Mouse (Mus musculus) embryo, embryonic 11 days (tissue): ENCODE data around the gene Wnt10a.
A peak's percentile ranks its signal among the peaks of the same experiment; 100 is the strongest.
"Not testable (repeated sequence)": the region's sequence is repeated elsewhere in the genome, so short reads cannot be mapped to it uniquely, and the experiment has no call there.

Source experiments
- DNase-seq: peaks from one replicate; pipeline ENCODE4 v3.0.0-alpha.2; 2015

Gene Wnt10a

DNA sequence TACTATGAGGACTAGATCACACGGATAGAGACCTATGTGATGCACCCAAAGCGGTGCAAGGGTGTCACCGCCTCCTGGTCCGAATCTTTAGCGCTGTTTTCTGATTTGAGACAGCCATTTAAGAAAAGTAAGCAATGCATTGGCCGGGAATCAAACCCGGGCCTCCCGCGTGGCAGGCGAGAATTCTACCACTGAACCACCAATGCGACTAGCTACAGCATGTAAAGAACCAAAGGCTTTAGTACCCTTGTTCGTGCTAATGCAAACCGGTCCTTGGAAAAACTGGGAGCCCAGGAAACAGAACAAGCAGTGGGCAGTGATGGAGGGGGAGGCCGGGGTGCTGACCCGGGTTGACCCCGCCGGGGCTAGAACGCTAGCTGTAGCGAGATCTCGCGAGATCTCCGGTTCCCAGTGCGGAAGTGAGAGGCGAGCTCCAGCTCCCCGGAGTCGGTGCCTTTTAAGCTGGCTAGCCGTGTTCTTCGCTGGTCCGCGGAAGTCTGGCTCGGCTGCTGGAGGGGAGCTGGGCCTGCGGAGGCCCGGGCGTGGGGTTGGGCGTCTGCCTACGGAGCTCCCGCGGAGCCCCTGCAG lies 25.4 kb downstream of the Wnt10a start:
- DNase-seq: peak; percentile 96

- peak; percentile 39 for DNase-seq
Observed at GRCm38 (mm10) chr1:74817219-74817618, 25.9 kb downstream of the Wnt10a start.

DNA sequence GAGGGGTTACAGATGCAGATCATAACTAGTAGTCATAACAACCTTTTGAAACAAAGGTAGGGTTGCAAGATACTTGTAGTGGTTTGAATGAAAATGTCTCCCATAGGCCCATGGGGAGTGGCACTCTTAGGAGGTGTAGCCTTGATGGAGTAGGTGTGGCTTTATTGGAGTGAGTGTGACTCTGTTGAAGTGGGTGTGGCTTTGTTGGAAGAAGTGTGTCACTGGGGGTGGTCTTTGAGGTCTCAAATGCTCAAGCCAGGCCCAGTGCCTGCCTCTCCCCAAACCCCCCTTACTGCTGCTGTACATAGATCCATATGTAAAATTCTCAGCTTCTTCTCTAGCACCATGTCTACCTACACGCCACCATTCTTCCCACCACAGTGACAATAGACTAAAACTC lies 27.2 kb downstream of the Wnt10a start:
- DNase-seq: no peak

GRCm38 (mm10) chr1:74823598-74823997 lies 32.3 kb downstream of the Wnt10a start:
- DNase-seq: not testable (repeated sequence)

DNA sequence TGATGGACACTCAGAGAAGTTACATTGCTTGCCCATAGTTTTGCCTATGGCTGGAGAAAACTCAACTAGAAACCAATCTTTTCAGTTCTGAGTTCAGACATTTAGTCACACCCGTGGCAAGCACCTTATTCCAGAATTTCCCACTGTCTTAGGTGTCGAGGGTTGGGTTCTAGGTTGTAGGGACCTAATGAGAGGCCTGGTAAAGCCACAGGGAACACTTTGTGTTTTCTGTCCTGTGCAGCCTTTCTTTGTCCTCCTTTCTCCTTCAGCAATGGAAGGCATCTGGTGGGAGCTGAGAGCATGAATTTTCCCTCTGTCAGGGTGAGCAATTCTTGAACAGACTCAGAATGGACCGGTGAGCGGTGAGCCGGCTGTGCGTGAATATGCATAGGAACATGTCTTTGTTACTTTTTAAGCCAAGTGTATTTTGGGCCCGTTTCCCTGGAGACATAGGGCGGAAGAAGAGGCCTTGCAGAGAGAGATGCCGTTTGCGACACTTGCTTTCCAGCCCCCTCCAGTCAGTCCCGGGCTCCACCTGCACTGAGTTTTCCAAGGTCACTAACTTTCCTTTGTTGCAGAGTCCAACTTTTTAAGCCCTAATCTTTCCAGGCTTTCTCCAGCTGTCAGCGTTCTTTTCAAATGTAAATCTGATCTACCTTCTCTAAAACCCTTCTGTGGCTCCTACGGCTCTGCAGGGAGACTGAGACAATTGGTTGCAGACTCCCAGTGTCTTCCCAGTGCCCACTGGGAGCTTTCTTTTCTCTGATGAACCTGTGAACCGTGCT lies 33.4 kb downstream of the Wnt10a start:
- peak; percentile 76 for DNase-seq

DNA sequence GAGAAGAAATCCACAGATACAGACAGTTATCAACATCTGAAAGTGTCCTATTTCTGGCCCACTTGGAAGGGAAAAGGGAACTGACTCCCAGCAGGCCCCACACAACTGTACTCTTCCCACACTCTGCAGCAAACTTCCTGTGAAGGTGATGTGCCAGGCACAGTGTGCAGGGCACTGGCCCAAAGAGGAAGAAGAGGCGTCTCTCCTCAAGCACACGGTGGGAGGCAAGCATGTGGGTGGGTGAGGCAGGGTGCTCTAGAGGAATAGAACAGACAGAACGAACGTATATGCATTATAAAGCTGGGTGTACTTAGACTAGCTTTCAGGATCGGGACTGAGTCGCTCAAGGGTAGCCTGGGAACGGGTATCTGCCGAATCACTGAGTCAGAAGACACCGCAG lies 38.7 kb downstream of the Wnt10a start:
- no peak for DNase-seq

DNA sequence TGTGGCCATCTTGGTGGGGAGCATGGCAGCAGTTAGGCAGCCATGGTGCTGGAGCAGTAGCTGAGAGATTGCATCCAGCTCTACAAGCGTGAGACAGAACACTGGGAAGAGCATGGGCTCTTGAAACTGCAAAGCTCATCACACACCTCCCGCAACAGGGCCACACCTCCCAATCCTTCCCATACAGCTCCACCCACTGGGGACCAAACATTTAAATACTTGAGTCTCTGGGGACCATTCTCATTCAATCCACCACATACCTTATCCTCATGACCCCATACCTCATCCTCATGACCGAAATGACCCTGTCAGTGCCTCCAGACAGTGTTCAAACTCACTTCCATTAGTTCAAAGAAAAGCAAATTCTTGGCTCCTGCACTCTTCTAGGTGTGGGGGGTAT lies 41.9 kb downstream of the Wnt10a start:
- no peak for DNase-seq

DNA sequence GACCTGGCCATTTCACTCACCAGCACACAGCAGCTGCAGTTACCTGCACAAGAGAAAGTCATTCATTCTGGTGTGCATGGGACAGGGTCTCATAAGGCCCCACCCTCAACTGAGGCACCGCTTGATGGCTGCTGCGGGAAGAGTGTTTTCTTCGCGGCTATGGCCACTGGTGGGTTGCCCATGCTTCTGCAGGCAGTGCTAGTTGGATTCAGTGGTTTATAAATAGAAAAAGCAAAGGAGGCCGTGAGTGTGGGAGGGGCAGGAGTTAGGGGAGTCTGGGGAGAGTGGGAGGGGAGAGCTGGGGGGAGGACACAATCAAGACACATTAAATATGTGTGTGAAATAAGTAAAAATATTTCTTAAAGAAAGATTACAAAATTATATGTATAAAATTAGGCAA lies 51.8 kb downstream of the Wnt10a start:
- no peak for DNase-seq

DNA sequence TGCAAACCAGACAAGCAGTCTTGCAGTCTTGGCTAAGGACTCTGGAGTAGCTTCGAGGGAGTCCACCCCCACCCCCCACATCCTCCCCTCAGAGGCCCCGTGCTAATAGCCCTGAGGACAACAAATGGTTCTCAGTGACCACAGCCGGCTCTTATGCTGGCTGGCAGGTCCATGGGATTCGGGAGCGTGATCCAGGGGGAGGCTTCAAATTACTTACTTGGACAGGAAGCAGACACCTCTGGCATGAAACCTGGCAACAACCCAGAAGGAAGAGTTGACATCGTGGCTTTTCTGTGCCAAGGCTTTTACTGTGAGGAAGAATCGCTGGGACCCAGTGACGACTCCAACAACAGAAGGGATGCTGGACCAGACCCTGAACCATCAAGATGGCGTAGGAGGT lies 55.0 kb downstream of the Wnt10a start:
- DNase-seq: no peak

DNA sequence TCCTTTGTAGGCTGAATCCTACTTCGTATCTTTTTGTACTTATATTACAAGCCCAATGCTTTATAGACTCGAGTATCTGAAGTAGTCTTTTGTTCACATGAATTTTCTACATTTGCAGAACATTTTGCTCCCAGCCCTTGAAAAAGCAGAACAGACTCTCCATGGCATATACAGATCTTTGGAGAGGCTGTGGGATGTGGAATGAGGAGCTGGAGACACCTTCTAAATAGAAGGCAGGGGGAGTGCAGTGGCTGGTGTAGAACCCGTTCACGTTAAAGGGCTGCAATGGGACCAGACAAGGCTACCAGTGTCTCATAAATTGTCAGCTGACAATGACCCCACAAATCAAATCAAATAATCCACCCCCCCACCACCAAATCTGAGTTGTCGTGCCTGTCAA lies 57.6 kb downstream of the Wnt10a start:
- no peak for DNase-seq

- DNase-seq: no peak
Observed at GRCm38 (mm10) chr1:74850251-74850650, 58.9 kb downstream of the Wnt10a start.

- DNase-seq: peak; percentile 49
Observed at GRCm38 (mm10) chr1:74851001-74851775, 59.9 kb downstream of the Wnt10a start.
